Mouse (Mus musculus): ENCODE measurements around the gene RPS10-NUDT3.

- TF ChIP-seq POLR2A (IDR thresholded peaks at IDR 0.05; ENCODE audit: insufficient read depth, low read depth, low read length): no peak
- no peak for TF ChIP-seq CTCF (IDR thresholded peaks at IDR 0.05)
Measured at GRCm38 (mm10) chr17:27563771-27564244, 71.2 kb downstream of the RPS10-NUDT3 start.
